Comparison of ENCODE assay signal across 13 mouse cellular contexts in the genomic region with DNA sequence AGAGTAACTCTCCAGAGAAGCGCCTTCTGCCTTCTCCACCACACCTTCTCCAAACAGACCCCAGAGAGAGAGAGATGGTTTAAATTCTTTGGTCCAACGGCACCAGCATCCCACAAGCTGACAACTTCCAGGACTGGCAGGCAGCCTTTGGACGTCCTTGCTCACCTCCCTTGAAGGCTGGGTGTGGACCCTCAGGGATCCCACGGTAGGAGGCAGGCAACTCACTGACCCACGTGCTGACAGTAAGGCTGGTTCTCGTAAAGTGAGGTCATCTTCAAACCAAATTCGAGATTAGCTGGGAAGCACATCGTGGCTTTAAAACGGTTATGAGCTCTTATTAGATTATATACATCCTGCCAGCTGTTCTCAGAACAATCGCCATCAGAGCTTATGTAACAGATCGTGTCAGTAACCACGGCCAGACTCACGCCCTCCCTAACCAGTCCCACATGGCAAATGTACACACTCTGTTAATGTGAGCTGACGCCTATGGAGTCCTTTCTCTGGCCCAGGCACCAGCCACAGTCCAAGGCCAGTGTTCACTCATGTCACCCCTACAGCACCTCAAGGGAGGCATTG.
A peak's percentile ranks its signal among the peaks of the same experiment; 100 is the strongest.
DNase-seq lines count a peak whose midpoint lies in the region; ATAC-seq and TF ChIP-seq lines count a peak whose summit lies in the region.
"Had no signal": no experiment of that assay in that cellular context is flagged by ENCODE, and none has a peak within 500 bp of the region (broad histone marks: within the 10 kb centered on the region; RNA-seq: fewer than 3 reads in every experiment).

No protein-coding gene starts in this region.

- intact Hi-C loops in heart, postnatal 36 days (cut with DNase I): no loop called here

- 41% methylated on average over 14 of the region's 14 CpGs for WGBS in heart, embryonic 13.5 days
- WGBS in midbrain, embryonic 13.5 days: 70% methylated on average over 14 of the region's 14 CpGs
- WGBS in midbrain, postnatal 0 days: 67% methylated on average over 14 of the region's 14 CpGs
- WGBS in intestine, embryonic 16.5 days: 29% methylated on average over 14 of the region's 14 CpGs

- no peak for DNase-seq in heart, postnatal 36 days
- DNase-seq in midbrain, postnatal 0 days (ENCODE audit: low spot score): no peak
- DNase-seq in layer of hippocampus, adult 11-12 months (ENCODE audit: low spot score): no peak
- DNase-seq in frontal cortex, postnatal 25 days (ENCODE audit: low spot score in 2 of 2): no peak
- DNase-seq: heart, postnatal 14 days; kidney, postnatal 25 days; right cerebral cortex, postnatal 25 days had no signal

- H3K27me3 ChIP-seq in heart, embryonic 13.5 days (replicated peaks): no peaks in the 10 kb centered on the region
- no peaks in the 10 kb centered on the region; the same call in 1 of the 2 replicates for H3K27me3 ChIP-seq in midbrain, embryonic 13.5 days
- H3K27me3 ChIP-seq in midbrain, postnatal 0 days (ENCODE audit: insufficient read depth, low read length): no peaks in the 10 kb centered on the region
- H3K27me3 ChIP-seq in intestine, embryonic 16.5 days (replicated peaks; ENCODE audit: control insufficient read depth, insufficient read depth, low read length): no peaks in the 10 kb centered on the region
- H3K27me3 ChIP-seq: CH12.LX; megakaryocyte, embryonic 14.5 days had no signal

- H3K4me3 ChIP-seq in heart, embryonic 13.5 days: no peak overlapping the region
- no peak overlapping the region for H3K4me3 ChIP-seq in midbrain, embryonic 13.5 days (replicated peaks)
- no peak overlapping the region for H3K4me3 ChIP-seq in midbrain, postnatal 0 days (ENCODE audit: low read depth, low read length)
- H3K4me3 ChIP-seq in intestine, embryonic 16.5 days (ENCODE audit: low read length): no peak overlapping the region
- H3K4me3 ChIP-seq: megakaryocyte, embryonic 14.5 days had no signal

- H3K27ac ChIP-seq in heart, embryonic 13.5 days (replicated peaks): peak overlapping the region; percentile 62
- H3K27ac ChIP-seq in midbrain, embryonic 13.5 days: 0 out of 2 replicates have a peak overlapping the region, but pooled peaks have one; percentile 20
- H3K27ac ChIP-seq in midbrain, postnatal 0 days (ENCODE audit: low read depth, low read length): no peak overlapping the region
- peak overlapping the region; percentile 87 for H3K27ac ChIP-seq in intestine, embryonic 16.5 days (ENCODE audit: low read length)

- no peak overlapping the region for H3K4me2 ChIP-seq in heart, embryonic 13.5 days
- no peak overlapping the region for H3K4me2 ChIP-seq in midbrain, embryonic 13.5 days (replicated peaks)
- H3K4me2 ChIP-seq in midbrain, postnatal 0 days (ENCODE audit: low read depth, low read length, poor library complexity, severe bottlenecking): no peak overlapping the region
- no peak overlapping the region for H3K4me2 ChIP-seq in intestine, embryonic 16.5 days (ENCODE audit: low read depth, low read length)

- no peak for TF ChIP-seq CTCF in midbrain, postnatal 0 days (IDR thresholded peaks at IDR 0.05)

- no peaks in the 10 kb centered on the region for H3K36me3 ChIP-seq in heart, embryonic 13.5 days
- H3K36me3 ChIP-seq in midbrain, embryonic 13.5 days: no peaks in the 10 kb centered on the region
- H3K36me3 ChIP-seq in midbrain, postnatal 0 days (ENCODE audit: insufficient read depth, low read length): no peaks in the 10 kb centered on the region
- H3K36me3 ChIP-seq in intestine, embryonic 16.5 days (ENCODE audit: control insufficient read depth, insufficient read depth, low read length): no peaks in the 10 kb centered on the region

- ATAC-seq in heart, embryonic 13.5 days (ENCODE audit: extremely low read depth, insufficient number of reproducible peaks, low FRiP score, low TSS enrichment): no peak
- no peak for ATAC-seq in midbrain, embryonic 13.5 days
- no peak for ATAC-seq in midbrain, postnatal 0 days (ENCODE audit: low FRiP score)
- peak; percentile 31; the same call in 1 of the 2 replicates for ATAC-seq in intestine, embryonic 16.5 days
- no peak for ATAC-seq in erythroid progenitor cell, adult 5-6 weeks (replicated peaks; ENCODE audit: low FRiP score, poor library complexity, severe bottlenecking)

- H3K9ac ChIP-seq in heart, embryonic 13.5 days: no peak overlapping the region; the same call in 1 of the 2 replicates
- no peak overlapping the region for H3K9ac ChIP-seq in midbrain, embryonic 13.5 days (replicated peaks)
- H3K9ac ChIP-seq in midbrain, postnatal 0 days (replicated peaks; ENCODE audit: low read length, poor library complexity, severe bottlenecking): no peak overlapping the region
- no peak overlapping the region for H3K9ac ChIP-seq in intestine, embryonic 16.5 days (ENCODE audit: low read depth, low read length)

- H3K9me3 ChIP-seq in heart, embryonic 13.5 days: no peaks in the 10 kb centered on the region
- H3K9me3 ChIP-seq in midbrain, embryonic 13.5 days: no peaks in the 10 kb centered on the region; the same call in 1 of the 2 replicates
- no peaks in the 10 kb centered on the region for H3K9me3 ChIP-seq in midbrain, postnatal 0 days (ENCODE audit: low read length)
- H3K9me3 ChIP-seq in intestine, embryonic 16.5 days (ENCODE audit: control insufficient read depth, low read length): no peaks in the 10 kb centered on the region

- H3K4me1 ChIP-seq in heart, embryonic 13.5 days: peaks cover 75% of the 10 kb centered on the region
- H3K4me1 ChIP-seq in midbrain, embryonic 13.5 days (replicated peaks): peaks cover 17% of the 10 kb centered on the region
- no peaks in the 10 kb centered on the region for H3K4me1 ChIP-seq in midbrain, postnatal 0 days (ENCODE audit: insufficient read depth, low read length)
- peaks cover 16% of the 10 kb centered on the region for H3K4me1 ChIP-seq in intestine, embryonic 16.5 days (ENCODE audit: control insufficient read depth, insufficient read depth, low read length)
